Comparison of ENCODE assay signal across 16 mouse cellular contexts in the genomic region with DNA sequence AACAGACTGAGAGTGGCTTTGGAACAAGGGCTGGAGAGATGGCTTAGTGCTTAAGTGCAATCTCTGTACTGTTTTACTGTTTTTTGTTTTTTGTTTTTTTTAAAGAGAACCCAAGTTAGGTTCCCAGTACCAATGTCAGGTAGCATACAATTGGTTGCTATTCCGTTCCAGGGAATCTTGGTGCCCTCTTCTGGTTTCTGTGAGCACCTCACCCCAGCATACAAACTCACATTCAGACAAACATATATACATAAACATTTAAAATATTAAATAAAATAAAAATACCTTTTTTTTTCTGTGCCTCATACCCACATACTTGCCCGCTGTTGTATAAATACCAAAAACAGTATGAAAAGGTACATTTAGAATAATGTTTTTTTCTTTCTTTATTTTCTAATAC. TPM values are rescaled to one million over a fixed set of nuclear protein-coding genes. Genes with fewer than 3 reads are reported as not detected.
DNase-seq lines count a peak whose midpoint lies in the region; ATAC-seq and TF ChIP-seq lines count a peak whose summit lies in the region.
"Had no signal": no experiment of that assay in that cellular context is flagged by ENCODE, and none has a peak within 500 bp of the region (broad histone marks: within the 10 kb centered on the region; RNA-seq: fewer than 3 reads in every experiment).

No protein-coding gene starts in this region.

- H3K27ac ChIP-seq in intestine, postnatal 0 days (ENCODE audit: low read depth, low read length): no peak overlapping the region
- no peak overlapping the region for H3K27ac ChIP-seq in intestine, embryonic 15.5 days
- H3K27ac ChIP-seq in lung, embryonic 14.5 days (ENCODE audit: low read depth): no peak overlapping the region
- H3K27ac ChIP-seq: hindbrain, embryonic 15.5 days; liver, embryonic 14.5 days had no signal

- DNase-seq in lung, embryonic 14.5 days: no peak
- DNase-seq in lung, postnatal 4 days: no peak
- peak; percentile 39 for DNase-seq in ES-CJ7 (ENCODE audit: low read depth, low spot score)
- DNase-seq in brain, embryonic 14.5 days (ENCODE audit: low read depth): no peak
- DNase-seq in adrenal gland, adult (ENCODE audit: inconsistent age in 2 of 2, low spot score in 1 of 2): no peak
- DNase-seq: adrenal gland, adult 2 months; cerebellum, adult 9-11 months; kidney, adult 11 months; kidney, postnatal 14 days; right cerebral cortex, postnatal 25 days had no signal

- ATAC-seq in intestine, postnatal 0 days: no peak
- ATAC-seq in intestine, embryonic 15.5 days: no peak
- no peak for ATAC-seq in lung, embryonic 14.5 days (ENCODE audit: insufficient read depth)
- ATAC-seq: forebrain, embryonic 16.5 days had no signal

- H3K9ac ChIP-seq in intestine, postnatal 0 days (ENCODE audit: low read depth, low read length): no peak overlapping the region
- no peak overlapping the region for H3K9ac ChIP-seq in intestine, embryonic 15.5 days
- no peak overlapping the region for H3K9ac ChIP-seq in lung, embryonic 14.5 days
- H3K9ac ChIP-seq: heart, embryonic 12.5 days; hindbrain, embryonic 15.5 days; liver, embryonic 14.5 days had no signal

- TF ChIP-seq CTCF in intestine, postnatal 0 days (IDR thresholded peaks at IDR 0.05; ENCODE audit: low read depth): peak; percentile 46
- peak; percentile 34 for TF ChIP-seq CTCF in lung, embryonic 14.5 days (IDR thresholded peaks at IDR 0.05; ENCODE audit: low read depth)
- peak; percentile 15; the same call in 1 of the 2 replicates for TF ChIP-seq CTCF in brain, embryonic 14.5 days (IDR thresholded peaks at IDR 0.05; ENCODE audit: borderline replicate concordance, extremely low read depth, insufficient read depth, insufficient read length)

- no peaks in the 10 kb centered on the region for H3K9me3 ChIP-seq in intestine, postnatal 0 days (ENCODE audit: control insufficient read depth)
- H3K9me3 ChIP-seq in intestine, embryonic 15.5 days: no peaks in the 10 kb centered on the region
- no peaks in the 10 kb centered on the region for H3K9me3 ChIP-seq in lung, embryonic 14.5 days (ENCODE audit: low read depth, low read length)
- H3K9me3 ChIP-seq: heart, embryonic 12.5 days; hindbrain, embryonic 15.5 days had no signal

- H3K4me3 ChIP-seq in intestine, postnatal 0 days (ENCODE audit: low read depth, low read length): no peak overlapping the region
- no peak overlapping the region for H3K4me3 ChIP-seq in intestine, embryonic 15.5 days (replicated peaks)
- no peak overlapping the region for H3K4me3 ChIP-seq in lung, embryonic 14.5 days (ENCODE audit: low read depth, low read length)
- H3K4me3 ChIP-seq: heart, embryonic 12.5 days; hindbrain, embryonic 15.5 days had no signal

- H3K36me3 ChIP-seq in intestine, postnatal 0 days (ENCODE audit: control insufficient read depth, insufficient read depth): no peaks in the 10 kb centered on the region
- H3K36me3 ChIP-seq in intestine, embryonic 15.5 days: no peaks in the 10 kb centered on the region
- no peaks in the 10 kb centered on the region for H3K36me3 ChIP-seq in lung, embryonic 14.5 days (ENCODE audit: insufficient read depth)
- H3K36me3 ChIP-seq: heart, embryonic 12.5 days; hindbrain, embryonic 15.5 days had no signal

- no peak for TF ChIP-seq POLR2A in brain, embryonic 14.5 days (IDR thresholded peaks at IDR 0.05; ENCODE audit: borderline replicate concordance, extremely low read depth, insufficient read depth, insufficient read length, poor library complexity, severe bottlenecking)

- peaks cover 4% of the 10 kb centered on the region; the same call in 1 of the 2 replicates for H3K4me1 ChIP-seq in intestine, postnatal 0 days (replicated peaks; ENCODE audit: control insufficient read depth, insufficient read depth, low read length)
- 0 out of 2 replicates have a peak, but pooled peaks cover 3% of the 10 kb centered on the region for H3K4me1 ChIP-seq in intestine, embryonic 15.5 days (replicated peaks)
- no peaks in the 10 kb centered on the region for H3K4me1 ChIP-seq in lung, embryonic 14.5 days (ENCODE audit: insufficient read depth)

- H3K27me3 ChIP-seq in intestine, postnatal 0 days (replicated peaks; ENCODE audit: control insufficient read depth, insufficient read depth, low read length): no peaks in the 10 kb centered on the region
- H3K27me3 ChIP-seq in intestine, embryonic 15.5 days (replicated peaks): no peaks in the 10 kb centered on the region
- H3K27me3 ChIP-seq in lung, embryonic 14.5 days (ENCODE audit: insufficient read depth, low read length): no peaks in the 10 kb centered on the region
- H3K27me3 ChIP-seq: heart, embryonic 12.5 days; hindbrain, embryonic 15.5 days had no signal

- 97% methylated on average over 2 of the region's 2 CpGs for WGBS in intestine, postnatal 0 days
- WGBS in intestine, embryonic 15.5 days: 92% methylated on average over 2 of the region's 2 CpGs
- 93% methylated on average over 2 of the region's 2 CpGs for WGBS in lung, embryonic 14.5 days

- no peak overlapping the region for H3K4me2 ChIP-seq in intestine, postnatal 0 days (replicated peaks; ENCODE audit: low read depth)
- no peak overlapping the region for H3K4me2 ChIP-seq in intestine, embryonic 15.5 days (replicated peaks)
- no peak overlapping the region for H3K4me2 ChIP-seq in lung, embryonic 14.5 days
- H3K4me2 ChIP-seq: heart, embryonic 12.5 days; hindbrain, embryonic 15.5 days had no signal

RNA-seq across cellular contexts. Expression of a gene that starts 37.6 kb away (rescaled TPM):
- polyA plus RNA-seq in intestine, postnatal 0 days (2015; fragmentation: Nextera tagmentation; extraction: Ambion mirVana): 77.4 and 81.2 TPM in 2 replicates
- 38.6 and 41.5 TPM in 2 replicates for polyA plus RNA-seq in intestine, embryonic 15.5 days (2015; fragmentation: Nextera tagmentation; extraction: Ambion mirVana)
- 31.7 and 33.2 TPM in 2 replicates for polyA plus RNA-seq in lung, embryonic 14.5 days (2014; fragmentation: Nextera tagmentation; extraction: Ambion mirVana)
- 26.5 and 34.8 TPM in 2 replicates for polyA plus RNA-seq in brain, embryonic 14.5 days (2012; rRNA removed)

RNA-seq across cellular contexts. Expression of a gene that starts 38.4 kb away (rescaled TPM):
- polyA plus RNA-seq in intestine, postnatal 0 days (2015; fragmentation: Nextera tagmentation; extraction: Ambion mirVana): 33.4 and 39.6 TPM in 2 replicates
- polyA plus RNA-seq in intestine, embryonic 15.5 days (2015; fragmentation: Nextera tagmentation; extraction: Ambion mirVana): 33.5 and 36.2 TPM in 2 replicates
- polyA plus RNA-seq in lung, embryonic 14.5 days (2014; fragmentation: Nextera tagmentation; extraction: Ambion mirVana): 34.8 and 34.9 TPM in 2 replicates
- polyA plus RNA-seq in brain, embryonic 14.5 days (2012; rRNA removed): 29.1 and 42.4 TPM in 2 replicates
